Mouse (Mus musculus) testis, adult 2 months (tissue): ENCODE results near the gene Rnf11. TPM values are rescaled to one million over a fixed set of nuclear protein-coding genes. Genes with fewer than 3 reads are reported as not detected.

Source experiments
- H3K27ac ChIP-seq: fragments of 200-500 bp; 2 replicates; pipeline ENCODE4 v1.5.1; 2012; ENCODE audit warnings: low read depth, low read length; ENCODE audit not compliant: control insufficient read depth, insufficient read depth
- H3K27me3 ChIP-seq: fragments of 200-500 bp; 2 replicates; pipeline ENCODE4 v1.6.1; 2012; ENCODE audit warnings: mild to moderate bottlenecking, low read length, moderate library complexity; ENCODE audit not compliant: control insufficient read depth, insufficient read depth
- H3K36me3 ChIP-seq: fragments of 200-500 bp; 2 replicates; pipeline ENCODE4 v1.6.1; 2012; ENCODE audit warnings: mild to moderate bottlenecking, low read length; ENCODE audit not compliant: control insufficient read depth, insufficient read depth
- H3K4me1 ChIP-seq: fragments of 200-500 bp; 2 replicates; pipeline ENCODE4 v1.6.1; 2012; ENCODE audit warnings: low read length; ENCODE audit not compliant: control insufficient read depth, insufficient read depth
- H3K4me3 ChIP-seq: fragments of 200-500 bp; 2 replicates; pipeline ENCODE4 v1.5.1; 2012; ENCODE audit warnings: low read depth, mild to moderate bottlenecking, low read length, moderate library complexity, mixed read lengths; ENCODE audit not compliant: control insufficient read depth
- CTCF ChIP-seq: fragments of 200-500 bp; IDR thresholded peaks from 2 replicates; pipeline ENCODE4 v1.5.1; 2012; ENCODE audit warnings: low read depth, mild to moderate bottlenecking, inconsistent platforms, low read length, moderate library complexity; ENCODE audit not compliant: control insufficient read depth, insufficient read depth, insufficient replicate concordance
- POLR2A ChIP-seq: fragments of 200-500 bp; IDR thresholded peaks from 2 replicates; pipeline ENCODE4 v1.6.1; 2012; ENCODE audit warnings: low read depth, mild to moderate bottlenecking, inconsistent platforms, low read length, moderate library complexity; ENCODE audit not compliant: control insufficient read depth
- polyA plus RNA-seq: library from polyadenylated mRNA; depleted of rRNA; stranded (reverse); fragments of >200 nt; gene quantifications from 2 replicates; pipeline ENCODE4 v1.2.3, GENCODE M21; 2012

The Rnf11 gene
- polyA plus RNA-seq, 1 experiment: 44.2 TPM

- H3K4me3 ChIP-seq: no peak overlapping the region
- no peaks in the 10 kb centered on the region for H3K27me3 ChIP-seq
- H3K36me3 ChIP-seq: no peaks in the 10 kb centered on the region
- no peak for TF ChIP-seq POLR2A
- no peak for TF ChIP-seq CTCF
- no peak overlapping the region for H3K27ac ChIP-seq
- peaks cover 3% of the 10 kb centered on the region; the same call in 1 of the 2 replicates for H3K4me1 ChIP-seq
These were observed 12.9 kb downstream of the Rnf11 start for GRCm38 (mm10) chr4:109471606-109472005.

- TF ChIP-seq CTCF: no peak
- TF ChIP-seq POLR2A: no peak
- no peaks in the 10 kb centered on the region for H3K36me3 ChIP-seq
- no peaks in the 10 kb centered on the region for H3K4me1 ChIP-seq
These were observed 16.8 kb downstream of the Rnf11 start for GRCm38 (mm10) chr4:109467687-109468086.

GRCm38 (mm10) chr4:109463892-109464291, 20.6 kb downstream of the Rnf11 start:
- H3K4me1 ChIP-seq: no peaks in the 10 kb centered on the region
- TF ChIP-seq POLR2A (no peak), CTCF (no peak)
- H3K36me3 ChIP-seq: no peaks in the 10 kb centered on the region
- no peak overlapping the region for H3K27ac ChIP-seq
- H3K4me3 ChIP-seq: no peak overlapping the region
- H3K27me3 ChIP-seq: no peaks in the 10 kb centered on the region

More at GRCm38 (mm10) chr4:109467687-109468086, 16.8 kb downstream of the Rnf11 start:
- H3K4me3 ChIP-seq: no peak overlapping the region
- H3K27me3 ChIP-seq: no peaks in the 10 kb centered on the region
- H3K27ac ChIP-seq: no peak overlapping the region

GRCm38 (mm10) chr4:109460421-109461179, 23.9 kb downstream of the Rnf11 start:
- H3K4me1 ChIP-seq: no peaks in the 10 kb centered on the region
- no peak overlapping the region for H3K27ac ChIP-seq
- TF ChIP-seq POLR2A (no peak), CTCF (no peak)
- no peak overlapping the region for H3K4me3 ChIP-seq
- no peaks in the 10 kb centered on the region for H3K36me3 ChIP-seq
- H3K27me3 ChIP-seq: no peaks in the 10 kb centered on the region

- Histone ChIP-seq H3K27ac (no peak overlapping the region), H3K4me1 (no peaks in the 10 kb centered on the region), H3K36me3 (no peaks in the 10 kb centered on the region; the same call in 1 of the 2 replicates), H3K27me3 (no peaks in the 10 kb centered on the region), H3K4me3 (no peak overlapping the region)
- no peak for TF ChIP-seq POLR2A
- TF ChIP-seq CTCF: no peak
These were observed 27.7 kb downstream of the Rnf11 start for GRCm38 (mm10) chr4:109456821-109457220.

- H3K4me3 ChIP-seq: no peak overlapping the region
- TF ChIP-seq POLR2A (no peak), CTCF (no peak)
These were observed 36.0 kb downstream of the Rnf11 start for GRCm38 (mm10) chr4:109448531-109448930.

GRCm38 (mm10) chr4:109445956-109446355, 38.6 kb downstream of the Rnf11 start:
- H3K4me1 ChIP-seq: no peaks in the 10 kb centered on the region
- no peak overlapping the region for H3K27ac ChIP-seq
- no peaks in the 10 kb centered on the region for H3K36me3 ChIP-seq
- TF ChIP-seq CTCF (no peak), POLR2A (no peak)
- no peaks in the 10 kb centered on the region for H3K27me3 ChIP-seq
- no peak overlapping the region for H3K4me3 ChIP-seq

More at GRCm38 (mm10) chr4:109448531-109448930, 36.0 kb downstream of the Rnf11 start:
- Histone ChIP-seq H3K27ac (no peak overlapping the region), H3K27me3 (no peaks in the 10 kb centered on the region), H3K4me1 (no peaks in the 10 kb centered on the region), H3K36me3 (no peaks in the 10 kb centered on the region)
